Mouse (Mus musculus): Measurements from ENCODE around the gene Tuba1b. TPM values are rescaled to one million over a fixed set of nuclear protein-coding genes. Genes with fewer than 3 reads are reported as not detected.

Tuba1b gene
- total RNA-seq, 2 experiments from 2014 or later = 247 to 902 TPM

DNA sequence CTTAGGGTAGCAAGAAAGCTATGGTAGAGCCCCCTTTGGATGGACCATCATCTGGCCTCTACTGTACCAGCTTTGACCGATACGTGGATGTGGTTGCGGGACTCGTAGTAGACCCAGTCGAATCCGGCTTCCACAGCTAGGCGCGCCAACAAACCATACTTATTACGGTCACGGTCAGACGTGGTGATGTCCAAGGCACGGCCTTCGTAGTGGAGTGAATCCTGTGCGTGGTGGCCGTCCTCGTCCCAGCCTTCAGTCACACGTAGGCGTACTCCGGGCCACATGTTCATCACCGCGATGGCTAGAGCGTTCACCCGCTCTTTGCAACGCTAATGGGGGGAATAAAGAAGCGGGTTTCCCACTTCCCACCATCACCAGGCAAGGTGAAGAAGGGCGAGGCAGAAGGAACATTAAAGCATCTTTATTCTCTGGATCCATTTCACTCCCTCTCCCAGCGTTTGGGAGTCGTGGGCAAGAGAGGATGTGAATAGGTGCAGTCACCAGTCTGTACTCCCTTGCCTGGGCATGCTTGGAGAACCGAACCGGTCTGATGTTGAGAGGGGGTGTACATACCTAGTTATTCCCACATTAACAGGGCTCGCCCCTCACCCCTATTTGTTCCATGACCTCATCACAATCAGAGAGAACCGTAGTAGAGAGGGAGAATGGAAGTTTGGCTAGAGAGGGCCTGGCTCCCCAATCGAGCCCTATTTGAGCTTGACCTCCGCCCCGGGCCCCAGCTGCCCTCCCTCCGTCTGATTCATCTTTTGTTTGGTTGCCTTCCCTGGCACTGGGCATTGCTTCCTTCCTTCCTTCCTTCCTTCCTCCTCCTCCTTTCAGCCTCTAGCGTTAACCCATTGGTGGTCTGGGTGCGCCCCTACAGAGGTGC lies 39.4 kb downstream of the Tuba1b start:
- no peak for ATAC-seq (replicated peaks; ENCODE audit: low FRiP score, poor library complexity, severe bottlenecking)

DNA sequence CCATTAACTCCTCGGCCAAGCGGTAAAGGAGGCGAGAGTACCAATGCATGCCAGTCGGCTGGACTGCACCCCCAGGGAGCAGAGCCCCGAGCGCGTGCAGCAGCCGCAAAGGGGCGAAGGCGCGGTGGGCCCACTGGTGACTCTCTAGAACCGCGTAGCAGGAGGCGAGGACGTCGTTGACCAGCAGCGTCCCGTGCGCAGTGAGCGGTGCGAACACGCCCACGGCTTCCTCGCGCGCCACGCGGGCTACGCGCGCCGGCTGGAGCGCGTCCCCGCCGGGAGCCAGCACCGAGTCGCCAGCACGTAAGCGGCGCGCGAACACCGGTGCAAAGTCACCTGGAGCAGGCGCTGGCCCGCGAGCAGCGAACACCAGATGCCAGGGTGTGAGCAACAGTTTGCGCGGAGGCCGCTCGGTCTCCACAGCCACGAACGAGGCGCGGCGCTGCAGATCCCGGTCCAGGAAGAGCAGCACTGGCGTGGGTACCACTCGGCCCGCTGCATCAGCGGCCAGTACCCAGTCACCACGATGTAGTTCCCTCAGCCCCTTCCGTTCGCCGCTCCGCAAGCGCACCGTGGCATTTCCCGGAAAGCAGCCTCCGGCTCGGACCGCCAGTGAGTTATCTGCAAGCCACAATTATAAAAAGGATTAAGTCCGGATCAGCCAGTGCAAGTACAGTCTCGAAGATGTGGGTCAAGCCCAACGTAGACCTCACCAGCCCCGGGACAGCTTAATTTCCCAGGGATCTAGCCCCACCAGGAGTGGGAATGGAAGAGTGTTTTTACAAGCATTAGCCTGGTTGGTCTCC lies 40.2 kb downstream of the Tuba1b start, which contains the start of gene Rhebl1:
Gene Rhebl1 (minus strand): TSS at position 601 of the 806 bp plus-strand sequence.
- no peak for ATAC-seq (replicated peaks; ENCODE audit: low FRiP score, poor library complexity, severe bottlenecking)

DNA sequence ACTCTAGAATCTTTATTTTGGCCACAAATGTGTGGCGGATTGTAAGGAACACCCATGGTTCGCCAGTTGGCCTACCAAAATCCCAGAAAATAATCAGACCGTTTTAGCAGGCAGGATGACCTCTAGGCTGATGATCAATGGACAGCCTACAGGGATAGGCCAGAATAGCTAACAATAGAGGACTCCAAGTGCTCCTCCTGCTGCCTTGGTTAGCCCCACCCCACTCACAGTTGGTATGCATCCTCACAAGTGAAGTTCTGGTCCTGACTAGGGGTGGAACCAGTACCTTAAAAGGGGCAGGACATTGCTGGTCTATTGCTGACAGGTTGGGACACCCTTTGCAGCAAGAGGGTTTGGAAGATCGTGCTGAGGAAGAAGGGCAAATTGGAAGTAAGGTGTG lies 41.3 kb downstream of the Tuba1b start:
- ATAC-seq (replicated peaks; ENCODE audit: low FRiP score, poor library complexity, severe bottlenecking) = no peak

DNA sequence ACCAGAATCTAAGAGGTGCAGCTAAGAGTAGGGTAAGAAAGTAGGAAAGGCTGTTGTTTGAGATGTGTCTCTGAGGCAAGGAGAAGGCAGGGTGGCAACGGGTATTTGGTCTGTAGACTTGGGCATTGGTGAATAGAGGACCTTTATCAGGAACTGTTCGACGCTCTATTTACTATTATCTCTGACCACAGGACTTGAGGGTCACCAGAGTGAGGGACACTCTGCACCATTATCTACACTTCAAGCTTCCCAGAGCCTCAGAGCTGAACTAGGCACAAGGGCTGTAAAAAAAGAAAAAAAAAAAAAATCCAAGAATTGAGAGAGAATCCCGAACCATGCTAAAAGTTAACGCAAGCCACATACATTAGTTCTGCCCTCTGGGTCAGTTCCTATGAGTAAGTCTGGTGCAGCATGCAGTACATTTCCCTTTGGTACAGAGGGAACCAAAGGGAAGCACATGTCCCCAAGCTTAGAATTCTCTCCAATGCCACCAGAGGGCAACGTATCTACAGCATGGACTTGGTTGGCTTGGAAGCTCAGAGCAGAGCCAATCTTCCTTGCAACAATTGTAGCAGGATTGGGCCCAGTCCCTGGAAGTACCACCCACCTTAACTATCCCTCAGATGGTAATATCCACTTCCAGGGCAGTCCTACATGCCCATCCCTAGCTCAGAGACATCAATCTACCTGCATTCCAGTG lies 42.3 kb downstream of the Tuba1b start:
- ATAC-seq (replicated peaks; ENCODE audit: low FRiP score, poor library complexity, severe bottlenecking) = peak; percentile 54

DNA sequence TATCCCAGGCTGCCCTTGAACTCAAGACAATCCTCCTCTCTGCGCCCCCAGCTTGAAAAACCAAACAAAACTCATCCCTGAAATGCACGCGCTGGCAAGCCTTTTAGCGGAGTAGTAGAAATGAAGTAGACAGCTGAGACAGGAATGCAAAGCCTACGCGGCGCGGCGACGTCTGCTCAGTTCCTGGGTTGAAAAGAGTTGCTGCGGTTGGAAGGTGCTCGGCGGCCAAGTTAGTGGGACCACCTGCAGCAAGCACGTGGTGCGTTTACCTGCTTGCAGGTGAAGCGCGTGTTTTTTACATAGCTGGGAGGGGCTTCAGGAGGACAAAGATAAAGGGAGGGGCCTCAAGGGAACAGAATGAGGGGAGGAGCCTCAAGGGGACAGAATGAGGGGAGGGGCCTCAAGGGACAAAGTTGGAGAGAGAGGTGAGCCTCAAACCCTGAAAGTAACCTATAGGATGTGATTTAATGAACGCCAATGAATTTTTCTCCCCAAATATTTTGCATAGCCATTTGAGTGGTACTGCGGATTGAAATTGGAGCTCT lies 43.1 kb downstream of the Tuba1b start:
- no peak for ATAC-seq (replicated peaks; ENCODE audit: low FRiP score, poor library complexity, severe bottlenecking)

DNA sequence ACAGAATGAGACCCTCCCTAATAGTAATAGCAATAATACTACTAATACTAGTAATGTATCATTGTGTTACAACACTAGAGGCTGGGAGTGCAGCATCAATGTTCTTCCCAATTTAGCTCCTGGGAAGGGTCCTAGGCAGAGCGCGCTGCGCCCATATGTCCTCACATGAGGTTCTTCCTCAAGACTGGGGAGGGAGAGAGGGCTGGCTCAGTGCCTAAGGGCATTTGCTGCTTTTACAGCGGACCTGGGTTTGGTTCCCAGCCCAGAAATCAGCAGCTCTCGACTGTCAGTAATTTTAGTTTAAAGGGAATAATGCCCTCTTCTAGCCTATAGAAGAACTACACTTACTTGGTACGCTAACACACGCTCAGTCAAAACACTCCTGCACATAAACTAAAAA lies 46.8 kb downstream of the Tuba1b start:
- no peak for ATAC-seq (replicated peaks; ENCODE audit: low FRiP score, poor library complexity, severe bottlenecking)

DNA sequence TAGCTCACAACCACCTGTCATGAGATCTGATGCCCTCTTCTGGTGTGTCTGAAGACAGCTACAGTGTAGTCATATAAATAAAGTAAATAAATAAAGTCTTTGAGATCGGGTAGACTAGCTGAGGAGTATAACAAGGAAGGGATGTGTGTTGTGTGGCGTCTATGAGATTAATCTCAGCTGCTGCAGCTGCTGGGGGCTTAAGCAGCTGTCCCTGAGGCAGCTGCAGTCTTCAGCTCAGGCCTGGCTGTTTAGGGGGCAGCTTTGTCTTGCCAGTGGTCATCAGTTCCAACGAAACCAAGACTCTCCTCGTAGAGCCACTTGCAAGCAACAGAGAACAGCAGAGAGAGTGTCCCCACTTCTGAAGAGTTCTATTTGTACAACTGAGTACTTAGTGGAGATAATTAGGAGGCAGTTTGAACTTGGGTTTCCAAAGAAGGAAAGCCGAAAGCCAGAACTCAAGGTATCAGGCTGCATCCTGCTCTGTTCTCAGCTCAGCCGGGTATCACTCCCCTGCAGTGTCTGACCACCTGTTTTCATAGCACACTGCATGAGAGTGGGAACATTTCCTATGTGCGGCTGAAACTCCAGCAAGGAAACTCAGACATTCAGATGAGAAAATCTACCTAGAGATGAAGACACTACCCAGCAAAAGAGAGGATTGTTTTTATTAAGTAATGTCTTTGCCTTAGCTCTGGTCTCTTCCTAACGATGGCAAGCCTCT lies 47.5 kb downstream of the Tuba1b start:
- no peak for ATAC-seq (replicated peaks; ENCODE audit: low FRiP score, poor library complexity, severe bottlenecking)

DNA sequence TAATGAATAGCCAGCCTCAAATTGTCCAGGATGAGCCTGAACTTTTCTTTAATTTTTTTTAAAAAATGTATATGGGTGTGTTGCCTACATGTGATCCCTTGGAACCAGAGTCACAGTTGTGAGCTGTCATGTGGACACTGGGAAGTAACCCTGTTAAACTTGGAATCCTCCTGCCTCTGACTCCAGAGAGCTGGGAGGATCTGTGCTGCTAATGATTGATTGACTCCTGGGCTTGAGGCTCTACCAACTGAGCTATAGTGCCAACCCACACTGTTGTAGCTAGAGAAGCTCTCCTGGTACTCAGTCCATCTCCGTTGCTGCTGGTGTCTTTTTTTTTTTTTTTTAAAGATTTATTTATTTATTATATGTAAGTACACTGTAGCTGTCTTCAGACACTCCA lies 50.3 kb downstream of the Tuba1b start:
- ATAC-seq (replicated peaks; ENCODE audit: low FRiP score, poor library complexity, severe bottlenecking) = no peak

DNA sequence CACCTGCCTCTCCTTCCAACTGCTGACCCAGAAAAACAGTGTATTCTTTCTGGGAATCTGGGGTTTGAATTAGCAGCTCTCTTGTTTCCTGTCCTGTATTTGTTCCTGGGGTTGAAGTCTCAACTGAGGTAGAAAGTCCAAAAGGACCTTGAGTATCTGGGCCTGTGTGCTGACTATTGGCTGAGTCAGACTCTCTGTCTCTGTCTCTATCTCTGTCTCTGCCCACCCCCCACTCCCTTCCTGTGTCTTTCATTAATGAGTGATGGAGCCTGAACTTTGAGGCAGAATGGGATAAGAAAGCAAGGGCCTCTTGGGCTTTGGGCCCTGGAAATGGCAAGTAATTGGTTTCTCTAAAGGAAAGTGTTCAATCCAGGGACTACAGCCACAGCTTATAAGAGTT lies 50.7 kb downstream of the Tuba1b start:
- ATAC-seq (replicated peaks; ENCODE audit: low FRiP score, poor library complexity, severe bottlenecking) = no peak

DNA sequence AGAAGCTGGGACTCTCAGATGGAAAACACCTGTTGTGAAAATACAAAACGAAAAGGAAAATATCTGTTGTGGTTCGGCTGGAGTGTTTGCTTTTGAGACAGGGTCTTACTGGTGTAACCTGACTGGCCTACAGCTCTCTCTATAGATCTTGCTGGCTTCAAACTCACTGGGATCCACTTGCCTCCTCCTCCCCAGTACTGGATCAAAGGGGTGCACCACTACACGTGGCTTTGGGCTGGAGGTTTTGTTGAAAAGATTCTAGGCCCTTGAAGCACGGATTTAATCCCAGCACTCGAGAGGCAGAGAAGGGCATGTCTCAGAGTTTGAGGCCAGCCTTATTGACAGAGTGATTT lies 52.7 kb downstream of the Tuba1b start:
- 0 out of 2 replicates have a peak, but pooled peaks have one; percentile 7 for ATAC-seq (replicated peaks; ENCODE audit: low FRiP score, poor library complexity, severe bottlenecking)

Other genes with a start within 250 kb of the Tuba1b start
- gene Ccdc65, start 226.4 kb downstream of the Tuba1b start, total RNA-seq (2015; ENCODE audit: low replicate concordance) = not detected in 2 replicates
- not detected in 2 replicates for gene Ccdc65, start 226.4 kb downstream of the Tuba1b start, total RNA-seq (2017; ENCODE audit: low replicate concordance)
- 1.2 TPM in 1 of 2 replicates, not detected in the other for gene Fkbp11, start 206.4 kb downstream of the Tuba1b start, total RNA-seq (2015; ENCODE audit: low replicate concordance)
- 0.84 and 1.0 TPM in 2 replicates for gene Fkbp11, start 206.4 kb downstream of the Tuba1b start, total RNA-seq (2017; ENCODE audit: low replicate concordance)
- gene Arf3, start 171.4 kb downstream of the Tuba1b start, total RNA-seq (2015; ENCODE audit: low replicate concordance) = 7.1 and 8.4 TPM in 2 replicates
- 4.6 and 8.1 TPM in 2 replicates for gene Arf3, start 171.4 kb downstream of the Tuba1b start, total RNA-seq (2017; ENCODE audit: low replicate concordance)
- 1.0 TPM in 1 of 2 replicates, not detected in the other for gene Wnt10b, start 156.4 kb downstream of the Tuba1b start, total RNA-seq (2015; ENCODE audit: low replicate concordance)
- not detected in 2 replicates for gene Wnt10b, start 156.4 kb downstream of the Tuba1b start, total RNA-seq (2017; ENCODE audit: low replicate concordance)
- gene Wnt1, start 144.7 kb downstream of the Tuba1b start, total RNA-seq (2015; ENCODE audit: low replicate concordance) = not detected in 2 replicates
- gene Wnt1, start 144.7 kb downstream of the Tuba1b start, total RNA-seq (2017; ENCODE audit: low replicate concordance) = not detected in 2 replicates
- gene Ddn, start 125.1 kb downstream of the Tuba1b start, total RNA-seq (2015; ENCODE audit: low replicate concordance) = not detected in 2 replicates
- not detected in 2 replicates for gene Ddn, start 125.1 kb downstream of the Tuba1b start, total RNA-seq (2017; ENCODE audit: low replicate concordance)
- 20.2 and 21.5 TPM in 2 replicates for gene Prkag1, start 103.0 kb downstream of the Tuba1b start, total RNA-seq (2015; ENCODE audit: low replicate concordance)
- 35.1 and 37.9 TPM in 2 replicates for gene Prkag1, start 103.0 kb downstream of the Tuba1b start, total RNA-seq (2017; ENCODE audit: low replicate concordance)
- gene Kmt2d, start 63.4 kb downstream of the Tuba1b start, total RNA-seq (2015; ENCODE audit: low replicate concordance) = 23.0 and 28.1 TPM in 2 replicates
- 27.9 and 31.8 TPM in 2 replicates for gene Kmt2d, start 63.4 kb downstream of the Tuba1b start, total RNA-seq (2017; ENCODE audit: low replicate concordance)
- gene Rhebl1, start 40.0 kb downstream of the Tuba1b start, total RNA-seq (2015; ENCODE audit: low replicate concordance) = 2.1 TPM in 1 of 2 replicates, not detected in the other
- gene Rhebl1, start 40.0 kb downstream of the Tuba1b start, total RNA-seq (2017; ENCODE audit: low replicate concordance) = 0.98 and 1.8 TPM in 2 replicates
- gene Dhh, start 36.0 kb downstream of the Tuba1b start, total RNA-seq (2015; ENCODE audit: low replicate concordance) = not detected in 2 replicates
- gene Dhh, start 36.0 kb downstream of the Tuba1b start, total RNA-seq (2017; ENCODE audit: low replicate concordance) = not detected in 2 replicates
- gene Lmbr1l, start 16.3 kb downstream of the Tuba1b start, total RNA-seq (2015; ENCODE audit: low replicate concordance) = 2.3 and 3.3 TPM in 2 replicates
- 10.6 and 12.8 TPM in 2 replicates for gene Lmbr1l, start 16.3 kb downstream of the Tuba1b start, total RNA-seq (2017; ENCODE audit: low replicate concordance)
- gene Gm49450, start 19.0 kb upstream of the Tuba1b start, total RNA-seq (2015; ENCODE audit: low replicate concordance) = not detected in 2 replicates
- gene Gm49450, start 19.0 kb upstream of the Tuba1b start, total RNA-seq (2017; ENCODE audit: low replicate concordance) = 4.7 TPM in 1 of 2 replicates, not detected in the other
- 15.3 and 19.6 TPM in 2 replicates for gene Tuba1a, start 19.1 kb upstream of the Tuba1b start, total RNA-seq (2015; ENCODE audit: low replicate concordance)
- gene Tuba1a, start 19.1 kb upstream of the Tuba1b start, total RNA-seq (2017; ENCODE audit: low replicate concordance) = 4.3 and 5.9 TPM in 2 replicates
- 73.8 and 96.1 TPM in 2 replicates for gene Tuba1c, start 95.3 kb upstream of the Tuba1b start, total RNA-seq (2015; ENCODE audit: low replicate concordance)
- gene Tuba1c, start 95.3 kb upstream of the Tuba1b start, total RNA-seq (2017; ENCODE audit: low replicate concordance) = 36.4 and 46.4 TPM in 2 replicates
- gene Prph, start 120.6 kb upstream of the Tuba1b start, total RNA-seq (2015; ENCODE audit: low replicate concordance) = not detected in 2 replicates
- gene Prph, start 120.6 kb upstream of the Tuba1b start, total RNA-seq (2017; ENCODE audit: low replicate concordance) = not detected in 2 replicates
- gene Troap, start 140.0 kb upstream of the Tuba1b start, total RNA-seq (2015; ENCODE audit: low replicate concordance) = 11.9 and 21.7 TPM in 2 replicates
- gene Troap, start 140.0 kb upstream of the Tuba1b start, total RNA-seq (2017; ENCODE audit: low replicate concordance) = 20.4 and 28.1 TPM in 2 replicates
- gene C1ql4, start 153.3 kb upstream of the Tuba1b start, total RNA-seq (2015; ENCODE audit: low replicate concordance) = not detected in 2 replicates
- gene C1ql4, start 153.3 kb upstream of the Tuba1b start, total RNA-seq (2017; ENCODE audit: low replicate concordance) = not detected in 2 replicates
- gene Dnajc22, start 158.6 kb upstream of the Tuba1b start, total RNA-seq (2015; ENCODE audit: low replicate concordance) = not detected in 2 replicates
- gene Dnajc22, start 158.6 kb upstream of the Tuba1b start, total RNA-seq (2017; ENCODE audit: low replicate concordance) = not detected in 2 replicates
- not detected in 2 replicates for gene Spats2, start 191.4 kb upstream of the Tuba1b start, total RNA-seq (2015; ENCODE audit: low replicate concordance)
- gene Spats2, start 191.4 kb upstream of the Tuba1b start, total RNA-seq (2017; ENCODE audit: low replicate concordance) = 2.6 TPM in 1 of 2 replicates, not detected in the other